Mouse (Mus musculus) intestine, embryonic 15.5 days (tissue): ENCODE data around the gene Galntl6. TPM values are rescaled to one million over a fixed set of nuclear protein-coding genes. Genes with fewer than 3 reads are reported as not detected.

ENCODE experiments used
- ATAC-seq: fragments of 200-750 bp; cut with Nextera tagmentation; 2 replicates; pipeline ENCODE4 v1.8.0; 2017; ENCODE audit warnings: moderate TSS enrichment, moderate library complexity
- H3K27ac ChIP-seq: fragments of 300-500 bp; sonication (generic); 2 replicates; pipeline ENCODE4 v1.5.1; 2015; ENCODE audit warnings: mild to moderate bottlenecking, inconsistent platforms
- H3K27me3 ChIP-seq: fragments of 300-500 bp; sonication (generic); replicated peaks from 2 replicates; pipeline ENCODE4 v1.6.1; 2015; ENCODE audit warnings: inconsistent platforms
- H3K36me3 ChIP-seq: fragments of 300-500 bp; sonication (generic); 2 replicates; pipeline ENCODE4 v1.6.1; 2015; ENCODE audit warnings: inconsistent platforms
- H3K4me1 ChIP-seq: fragments of 300-500 bp; sonication (generic); replicated peaks from 2 replicates; pipeline ENCODE4 v1.6.1; 2015; ENCODE audit warnings: inconsistent platforms
- H3K4me2 ChIP-seq: fragments of 300-500 bp; sonication (generic); replicated peaks from 2 replicates; pipeline ENCODE4 v1.6.1; 2015; ENCODE audit warnings: mild to moderate bottlenecking, inconsistent platforms
- H3K4me3 ChIP-seq: fragments of 300-500 bp; sonication (generic); replicated peaks from 2 replicates; pipeline ENCODE4 v1.5.1; 2015; ENCODE audit warnings: inconsistent platforms
- H3K9ac ChIP-seq: fragments of 300-500 bp; sonication (generic); 2 replicates; pipeline ENCODE4 v1.6.1; 2015; ENCODE audit warnings: inconsistent platforms
- H3K9me3 ChIP-seq: fragments of 300-500 bp; sonication (generic); 2 replicates; pipeline ENCODE4 v1.6.1; 2016; ENCODE audit warnings: inconsistent platforms
- WGBS: fragments of 180-500 bp; shearing (Covaris S2); methylation state at CpG from one replicate; pipeline ENCODE4 v1.1.7; 2015; 5-methylcytosine and 5-hydroxymethylcytosine counted together
- polyA plus RNA-seq: library from polyadenylated mRNA; unstranded; fragments of >200 nt; fragmentation: Nextera tagmentation; extraction: Ambion mirVana; gene quantifications from 2 replicates; pipeline ENCODE4 v1.2.1, GENCODE M21; 2015

The Galntl6 gene
- polyA plus RNA-seq, 1 experiment from 2014 or later, result 0.65 TPM

DNA sequence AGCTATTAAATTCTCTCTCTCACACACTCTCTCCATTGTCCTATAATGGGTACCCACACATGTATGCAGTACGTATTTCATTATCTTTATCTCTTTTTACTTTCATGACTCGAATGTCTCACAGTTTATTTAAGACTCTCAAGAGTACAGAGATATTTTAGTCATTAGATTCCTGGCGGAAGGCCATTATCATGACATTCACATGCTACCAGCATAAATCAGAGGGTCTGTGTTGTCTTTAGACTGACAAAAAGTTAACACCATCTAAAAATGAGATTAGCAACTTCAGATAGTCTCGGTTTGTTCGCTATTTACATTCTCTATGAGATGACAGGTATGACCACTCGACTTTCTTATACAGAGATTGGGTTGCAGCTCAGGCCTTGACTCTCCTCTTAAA lies 985.4 kb downstream of the Galntl6 start:
- Histone ChIP-seq H3K4me2 (no peak overlapping the region), H3K9me3 (no peaks in the 10 kb centered on the region), H3K4me1 (no peaks in the 10 kb centered on the region), H3K27me3 (no peaks in the 10 kb centered on the region), H3K27ac (no peak overlapping the region), H3K9ac (no peak overlapping the region), H3K36me3 (no peaks in the 10 kb centered on the region), H3K4me3 (no peak overlapping the region)
- WGBS, result 38% methylated on average over 6 of the region's 6 CpGs
- no peak for ATAC-seq

DNA sequence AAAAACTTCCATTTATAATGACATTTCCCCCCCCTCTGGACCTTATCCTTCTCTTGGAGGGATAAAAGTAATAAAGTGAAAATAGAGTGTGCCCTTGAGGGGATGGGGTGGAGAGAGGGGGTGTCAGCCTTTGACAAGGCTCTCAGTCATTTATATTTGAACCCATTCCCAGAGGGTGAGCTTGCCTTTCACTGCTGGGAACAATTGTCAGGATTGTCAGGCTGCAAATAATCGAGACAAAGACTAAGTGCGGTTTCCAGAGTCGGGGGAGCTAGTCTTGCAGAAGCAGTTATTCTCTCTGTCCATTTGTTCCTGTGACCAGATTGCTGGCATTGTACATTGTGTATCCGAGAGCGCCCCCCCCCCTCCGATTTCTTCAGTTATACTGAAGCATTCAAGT lies 988.9 kb downstream of the Galntl6 start:
- Histone ChIP-seq H3K4me3 (no peak overlapping the region), H3K27me3 (no peaks in the 10 kb centered on the region), H3K4me2 (no peak overlapping the region), H3K27ac (no peak overlapping the region), H3K4me1 (no peaks in the 10 kb centered on the region), H3K9me3 (no peaks in the 10 kb centered on the region), H3K36me3 (no peaks in the 10 kb centered on the region), H3K9ac (no peak overlapping the region)
- 76% methylated on average over 6 of the region's 6 CpGs for WGBS
- no peak for ATAC-seq

- WGBS, result 67% methylated on average over 6 of the region's 6 CpGs
- H3K27me3 ChIP-seq, result no peaks in the 10 kb centered on the region
- H3K4me2 ChIP-seq, result no peak overlapping the region
- no peaks in the 10 kb centered on the region for H3K36me3 ChIP-seq
- no peak overlapping the region for H3K4me3 ChIP-seq
- no peaks in the 10 kb centered on the region for H3K9me3 ChIP-seq
- no peak overlapping the region for H3K9ac ChIP-seq
- no peak overlapping the region for H3K27ac ChIP-seq
- no peak for ATAC-seq
- no peaks in the 10 kb centered on the region for H3K4me1 ChIP-seq
Observed at GRCm38 (mm10) chr8:57923130-57923529, 989.3 kb downstream of the Galntl6 start.

DNA sequence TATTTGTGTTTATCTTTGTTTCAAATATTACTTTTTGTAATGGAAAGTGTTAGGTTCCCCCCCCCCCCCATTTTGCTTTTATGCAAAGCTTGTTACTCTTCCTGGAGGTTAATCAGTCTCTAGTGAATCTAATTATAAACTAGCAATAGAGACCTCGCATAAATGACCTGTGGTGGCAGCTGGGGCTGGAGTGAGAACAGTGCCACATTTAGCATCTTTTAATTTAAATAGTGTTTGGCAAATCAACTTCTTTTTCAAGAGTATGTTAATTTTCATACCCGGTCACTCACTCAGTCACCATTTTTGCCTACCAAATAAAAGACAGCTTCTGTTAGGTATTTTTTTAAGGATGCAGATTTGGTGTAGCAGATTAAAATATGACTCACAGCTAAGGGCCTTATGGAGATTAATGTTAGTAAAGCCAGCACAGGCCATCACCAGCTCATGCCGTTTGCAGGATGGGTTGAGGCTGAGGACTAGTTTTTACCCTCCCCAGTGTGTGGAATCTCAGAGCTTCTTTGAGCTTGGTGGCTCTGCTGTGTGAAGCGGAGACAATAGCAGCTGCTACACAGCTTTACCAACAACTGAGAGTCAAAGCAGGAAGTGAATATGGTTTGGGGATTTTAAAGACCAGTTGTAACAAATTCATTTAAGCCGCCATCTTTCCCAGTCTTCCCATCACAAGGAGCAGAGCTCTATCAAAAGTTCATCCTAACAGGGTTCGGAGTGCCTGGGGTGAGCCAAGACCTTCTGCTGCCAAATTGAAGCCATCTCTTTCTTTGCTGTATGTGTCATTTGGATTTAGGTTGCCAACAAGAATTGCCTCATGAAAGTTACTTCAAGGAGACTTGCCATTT lies 990.0 kb downstream of the Galntl6 start:
- Histone ChIP-seq H3K9ac (no peak overlapping the region), H3K4me1 (no peaks in the 10 kb centered on the region), H3K27ac (no peak overlapping the region), H3K27me3 (no peaks in the 10 kb centered on the region), H3K4me3 (no peak overlapping the region), H3K4me2 (no peak overlapping the region), H3K9me3 (no peaks in the 10 kb centered on the region), H3K36me3 (no peaks in the 10 kb centered on the region)
- no peak for ATAC-seq
- 81% methylated on average over 6 of the region's 6 CpGs for WGBS

DNA sequence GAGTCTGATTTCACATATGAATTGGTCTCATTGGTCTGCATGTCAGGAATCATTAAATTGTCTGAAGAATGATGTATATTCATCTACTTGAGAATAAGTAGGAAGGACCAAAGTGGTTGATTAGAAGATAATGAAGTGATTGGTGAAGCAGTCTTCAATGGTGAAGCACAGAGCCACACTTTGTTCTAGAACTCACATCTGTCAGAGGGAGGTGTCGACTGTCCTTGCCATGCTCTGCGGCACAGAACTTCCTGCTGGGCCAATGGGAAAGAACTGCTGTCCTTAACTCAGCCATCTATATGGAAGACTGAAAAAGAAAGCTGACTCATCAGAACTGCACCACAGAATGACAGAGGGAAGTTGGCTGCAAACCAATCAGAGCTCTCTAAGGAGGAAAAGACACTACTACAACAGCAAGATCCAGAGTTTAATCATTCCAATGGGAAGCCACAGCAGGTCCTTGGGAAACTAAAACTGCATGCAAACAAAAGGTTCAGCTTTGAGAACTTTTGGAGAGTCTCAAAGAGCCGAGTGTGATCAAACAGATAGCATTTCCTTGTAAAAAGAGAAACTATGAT lies 992.0 kb downstream of the Galntl6 start:
- no peak overlapping the region for H3K4me2 ChIP-seq
- no peaks in the 10 kb centered on the region for H3K27me3 ChIP-seq
- ATAC-seq, result no peak
- no peak overlapping the region for H3K27ac ChIP-seq
- 72% methylated on average over 3 of the region's 3 CpGs for WGBS
- H3K4me1 ChIP-seq, result no peaks in the 10 kb centered on the region
- no peak overlapping the region for H3K4me3 ChIP-seq
- no peaks in the 10 kb centered on the region for H3K36me3 ChIP-seq
- no peaks in the 10 kb centered on the region for H3K9me3 ChIP-seq
- H3K9ac ChIP-seq, result no peak overlapping the region

DNA sequence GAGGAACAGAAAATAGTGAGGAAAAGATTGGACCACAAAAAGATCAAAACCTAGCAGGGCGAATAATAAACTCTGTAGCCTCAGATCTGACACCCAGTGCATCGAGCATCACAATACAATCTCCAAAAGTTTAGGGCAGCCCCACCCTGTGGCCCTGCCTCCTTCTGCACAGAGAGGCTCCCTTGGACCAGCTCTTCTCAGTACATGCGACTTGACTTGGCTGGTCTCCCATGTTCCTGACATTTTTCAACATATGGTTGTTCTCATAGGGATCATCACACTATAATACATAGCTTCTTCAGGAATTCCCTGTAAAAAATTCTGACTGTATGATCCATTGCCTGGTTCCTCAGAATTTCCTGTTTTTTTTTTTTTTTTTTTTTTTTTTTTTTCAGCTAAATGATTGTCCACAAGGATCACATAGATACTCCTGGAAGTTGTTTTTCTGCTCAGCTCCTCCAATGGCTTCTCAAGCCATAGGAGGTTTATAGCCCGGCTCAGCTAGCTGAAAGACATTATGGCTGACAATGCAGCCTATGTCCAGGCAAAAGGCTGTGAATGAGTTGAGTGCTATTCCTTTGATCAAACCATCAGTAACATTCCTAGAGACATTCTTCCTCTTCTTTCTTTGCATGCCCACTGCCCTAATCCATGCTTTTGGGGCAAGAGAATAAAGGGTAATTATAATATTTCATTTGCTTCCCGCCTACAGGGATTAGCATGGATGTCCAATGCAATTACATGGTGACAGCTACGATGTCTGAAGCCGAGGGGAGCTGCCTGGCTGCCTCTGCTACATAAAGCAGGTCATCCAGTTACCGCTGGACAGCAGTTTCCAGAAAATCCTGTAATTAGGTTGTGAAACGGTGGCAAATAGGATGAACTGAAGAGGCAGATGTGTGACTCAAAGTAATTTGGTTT lies 993.5 kb downstream of the Galntl6 start:
- Histone ChIP-seq H3K9me3 (no peaks in the 10 kb centered on the region), H3K9ac (no peak overlapping the region), H3K27ac (no peak overlapping the region), H3K27me3 (no peaks in the 10 kb centered on the region), H3K4me1 (no peaks in the 10 kb centered on the region), H3K36me3 (no peaks in the 10 kb centered on the region), H3K4me2 (no peak overlapping the region), H3K4me3 (no peak overlapping the region)
- ATAC-seq, result no peak
- WGBS, result 73% methylated on average over 9 of the region's 9 CpGs

DNA sequence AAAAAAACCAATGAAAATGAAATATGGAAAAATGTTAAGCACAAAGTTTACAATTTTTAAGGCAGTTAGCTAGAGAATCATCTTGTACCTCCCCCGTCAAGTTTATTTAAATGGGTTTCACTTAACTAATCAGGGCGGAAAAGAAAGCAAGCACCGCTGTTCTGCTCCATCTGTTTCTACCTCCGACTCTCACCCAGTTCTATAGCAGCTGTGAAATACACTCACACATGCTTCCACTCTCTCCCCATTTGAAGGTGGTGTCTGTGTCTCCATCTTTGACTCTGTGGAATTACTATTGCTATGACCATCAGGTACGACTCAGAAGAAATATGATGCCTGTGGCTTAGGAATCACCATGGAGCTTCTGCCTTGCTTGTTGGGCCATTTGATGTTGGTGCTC lies 1019.1 kb downstream of the Galntl6 start:
- Histone ChIP-seq H3K36me3 (no peaks in the 10 kb centered on the region), H3K4me3 (no peak overlapping the region), H3K27me3 (no peaks in the 10 kb centered on the region), H3K9me3 (no peaks in the 10 kb centered on the region), H3K27ac (no peak overlapping the region), H3K4me1 (no peaks in the 10 kb centered on the region), H3K9ac (no peak overlapping the region), H3K4me2 (no peak overlapping the region)
- WGBS, result 89% methylated on average over 5 of the region's 5 CpGs
- ATAC-seq, result no peak

DNA sequence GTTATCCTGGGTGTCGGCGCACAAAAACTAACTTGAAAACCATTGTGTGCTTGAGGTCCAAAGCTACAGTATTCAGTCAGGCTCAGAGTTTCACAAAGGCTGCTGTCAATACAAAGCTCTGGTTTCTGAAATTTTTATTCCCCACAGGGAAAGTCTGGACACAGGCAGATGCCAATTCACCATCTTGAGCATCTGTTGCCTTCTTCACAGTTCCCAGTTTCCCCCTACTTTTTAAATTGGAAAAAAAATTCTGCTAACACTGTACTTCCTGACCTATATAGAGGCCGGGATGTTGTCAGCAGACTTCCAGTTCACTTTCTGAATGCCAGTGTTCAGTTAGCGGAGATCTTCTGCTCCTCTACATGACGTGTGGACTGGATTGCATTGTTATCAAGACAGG lies 1020.3 kb downstream of the Galntl6 start:
- H3K36me3 ChIP-seq, result no peaks in the 10 kb centered on the region
- no peaks in the 10 kb centered on the region for H3K4me1 ChIP-seq
- no peak overlapping the region for H3K27ac ChIP-seq
- no peaks in the 10 kb centered on the region for H3K9me3 ChIP-seq
- no peak overlapping the region for H3K9ac ChIP-seq
- H3K4me3 ChIP-seq, result no peak overlapping the region
- WGBS, result 84% methylated on average over 5 of the region's 5 CpGs
- ATAC-seq, result no peak
- no peaks in the 10 kb centered on the region for H3K27me3 ChIP-seq
- no peak overlapping the region for H3K4me2 ChIP-seq

DNA sequence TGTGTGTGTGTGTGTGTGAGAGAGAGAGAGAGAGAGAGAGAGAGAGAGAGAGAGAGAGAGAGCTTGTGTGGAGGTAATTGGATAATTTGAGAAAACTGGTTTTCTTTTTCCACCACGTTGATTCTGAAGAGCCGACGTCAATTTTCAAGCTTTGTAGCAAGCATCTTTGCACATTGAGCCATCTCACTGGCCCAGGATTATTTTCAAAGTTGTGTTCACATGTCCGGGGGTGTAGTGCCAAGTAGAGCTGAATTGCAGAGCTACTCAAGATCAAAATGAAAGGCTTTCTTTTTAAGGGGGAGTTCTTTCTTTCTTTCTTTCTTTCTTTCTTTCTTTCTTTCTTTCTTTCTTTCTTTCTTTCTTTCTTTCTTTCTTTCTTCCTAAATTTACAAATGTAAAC lies 1022.3 kb downstream of the Galntl6 start:
- no peak overlapping the region for H3K4me3 ChIP-seq
- ATAC-seq, result no peak
- H3K9ac ChIP-seq, result no peak overlapping the region
- no peak overlapping the region for H3K4me2 ChIP-seq
- WGBS, result 76% methylated on average over 4 of the region's 4 CpGs
- no peaks in the 10 kb centered on the region for H3K27me3 ChIP-seq
- no peaks in the 10 kb centered on the region for H3K4me1 ChIP-seq
- no peaks in the 10 kb centered on the region for H3K36me3 ChIP-seq
- H3K27ac ChIP-seq, result no peak overlapping the region
- H3K9me3 ChIP-seq, result no peaks in the 10 kb centered on the region

- no peak overlapping the region for H3K4me3 ChIP-seq
- no peaks in the 10 kb centered on the region for H3K9me3 ChIP-seq
- no peak for ATAC-seq
- H3K27me3 ChIP-seq, result no peaks in the 10 kb centered on the region
- no peaks in the 10 kb centered on the region for H3K4me1 ChIP-seq
- H3K9ac ChIP-seq, result no peak overlapping the region
- no peak overlapping the region for H3K27ac ChIP-seq
- H3K4me2 ChIP-seq, result no peak overlapping the region
- H3K36me3 ChIP-seq, result no peaks in the 10 kb centered on the region
Observed at GRCm38 (mm10) chr8:57888831-57889230, 1023.6 kb downstream of the Galntl6 start.

- no peaks in the 10 kb centered on the region for H3K27me3 ChIP-seq
- 67% methylated on average over 11 of the region's 11 CpGs for WGBS
- no peak overlapping the region for H3K4me2 ChIP-seq
- no peaks in the 10 kb centered on the region for H3K9me3 ChIP-seq
- no peaks in the 10 kb centered on the region for H3K36me3 ChIP-seq
- no peak overlapping the region for H3K4me3 ChIP-seq
- H3K9ac ChIP-seq, result no peak overlapping the region
- ATAC-seq, result no peak
- no peak overlapping the region for H3K27ac ChIP-seq
- H3K4me1 ChIP-seq, result no peaks in the 10 kb centered on the region
Observed at GRCm38 (mm10) chr8:57879452-57879851, 1033.0 kb downstream of the Galntl6 start.

GRCm38 (mm10) chr8:57849074-57849473 lies 1063.4 kb downstream of the Galntl6 start:
- no peaks in the 10 kb centered on the region for H3K36me3 ChIP-seq
- no peaks in the 10 kb centered on the region for H3K9me3 ChIP-seq
- no peak overlapping the region for H3K9ac ChIP-seq
- no peak overlapping the region for H3K4me2 ChIP-seq
- H3K27ac ChIP-seq, result no peak overlapping the region
- H3K4me1 ChIP-seq, result no peaks in the 10 kb centered on the region
- no peak overlapping the region for H3K4me3 ChIP-seq
- no peak for ATAC-seq
- no peaks in the 10 kb centered on the region for H3K27me3 ChIP-seq
